Mouse (Mus musculus) adrenal gland, postnatal 36 days (tissue): ENCODE results near the gene Vps35. TPM values are rescaled to one million over a fixed set of nuclear protein-coding genes. Genes with fewer than 3 reads are reported as not detected.

Source experiments
- total RNA-seq, 2 experiments: library from RNA; stranded (reverse); gene quantifications; 2 replicates each; pipeline ENCODE4 v1.2.3; 2021

The Vps35 gene
- total RNA-seq, 2 experiments from 2014 or later = 105 to 108 TPM

Other genes starting within 250 kb of the Vps35 start
- 10 to 100 TPM; 13.0 to 20.5 TPM for gene Fbxw9, start 239.7 kb downstream of the Vps35 start, total RNA-seq
- 1 to 10 TPM in 1 of 2 experiments, not detected in 1; 1.2 TPM for gene Gm5741, start 231.8 kb downstream of the Vps35 start, total RNA-seq
- gene Dhps, start 228.0 kb downstream of the Vps35 start, total RNA-seq = 10 to 100 TPM; 32.2 to 32.7 TPM
- 10 to 100 TPM; 69.1 to 79.6 TPM for gene Wdr83os, start 219.1 kb downstream of the Vps35 start, total RNA-seq
- 10 to 100 TPM; 20.5 to 25.5 TPM for gene Wdr83, start 218.5 kb downstream of the Vps35 start, total RNA-seq
- 10 to 100 TPM; 38.1 to 45.5 TPM for gene Man2b1, start 216.5 kb downstream of the Vps35 start, total RNA-seq
- gene Zfp791, start 176.7 kb downstream of the Vps35 start, total RNA-seq = 1 to 10 TPM; 1.3 to 1.4 TPM
- not detected for gene Cks1brt, start 147.9 kb downstream of the Vps35 start, total RNA-seq
- not detected for gene Olfr371, start 73.8 kb downstream of the Vps35 start, total RNA-seq
- 10 to 100 TPM; 17.9 to 18.8 TPM for gene Orc6, start 170 bp downstream of the Vps35 start, total RNA-seq
- gene Mylk3, start 86.5 kb upstream of the Vps35 start, total RNA-seq = under 1 TPM; 0.13 to 0.53 TPM
- gene 4921524J17Rik, start 133.0 kb upstream of the Vps35 start, total RNA-seq = 10 to 100 TPM; 20.0 to 37.1 TPM
- 100 to 1,000 TPM in 1 of 2 experiments, 10 to 100 TPM in 1; 65.0 to 339 TPM for gene Gpt2, start 192.8 kb upstream of the Vps35 start, total RNA-seq